8 mouse cellular contexts compared by ENCODE assay signal in genomic region chr5:77309924-77310772, GRCm38 (mm10). TPM values are rescaled to one million over a fixed set of nuclear protein-coding genes. Genes with fewer than 3 reads are reported as not detected.
DNase-seq lines count a peak whose midpoint lies in the region; ATAC-seq and TF ChIP-seq lines count a peak whose summit lies in the region.

Gene Noa1, minus strand, starts transcription at chr5:77310084.
Gene Polr2b, plus strand, starts transcription at chr5:77310147.

- H3K4me2 ChIP-seq in forebrain, postnatal 0 days (ENCODE audit: low read depth), result peak within 1 kb of the TSS; percentile 99
- H3K4me2 ChIP-seq in lung, embryonic 15.5 days, result peak within 1 kb of the TSS; percentile 91

- H3K79me2 ChIP-seq in MEL (ENCODE audit: control insufficient read depth, insufficient read depth, low read length, poor library complexity), result peaks cover 55% of the 10 kb centered on the region

- DNase-seq in MEL (ENCODE audit: low read depth, low spot score), result peak; percentile 99
- DNase-seq in cerebellum, adult 2 months, result peak; percentile 98 to 99
- DNase-seq in forebrain, postnatal 0 days, result peak; percentile 100
- peak; percentile 99 for DNase-seq in heart, postnatal 4 days
- peak; percentile 97 to 99 for DNase-seq in layer of hippocampus, adult 8-10 months (ENCODE audit: low spot score in 2 of 2)
- DNase-seq in ovary, adult 18-20 months (ENCODE audit: low spot score), result peak; percentile 96
- DNase-seq in thymus, postnatal 0 days (ENCODE audit: low spot score), result peak; percentile 97

- H3K36me3 ChIP-seq in MEL (ENCODE audit: control insufficient read depth in 1 of 2, insufficient read depth in 2 of 2, low read length in 2 of 2), result peaks cover 24 to 28% of the 10 kb centered on the region in 2 experiments
- peaks cover 33% of the 10 kb centered on the region for H3K36me3 ChIP-seq in forebrain, postnatal 0 days (ENCODE audit: insufficient read depth)
- H3K36me3 ChIP-seq in lung, embryonic 15.5 days, result peaks cover 32% of the 10 kb centered on the region

- 0 out of 4 replicates have a peak, but pooled peaks of 1 of the 2 experiments have one; percentile 29 for TF ChIP-seq EP300 in MEL (IDR thresholded peaks at IDR 0.05; ENCODE audit: low read depth in 1 of 2, low read length in 2 of 2)

- peak within 1 kb of the TSS; percentile 86 for H3K9ac ChIP-seq in MEL (ENCODE audit: control insufficient read depth, low read depth, low read length, poor library complexity, severe bottlenecking)
- H3K9ac ChIP-seq in forebrain, postnatal 0 days, result peak within 1 kb of the TSS; percentile 90
- peak within 1 kb of the TSS; percentile 73 for H3K9ac ChIP-seq in lung, embryonic 15.5 days

- peak within 1 kb of the TSS; percentile 82 for H3K27ac ChIP-seq in MEL (ENCODE audit: control insufficient read depth, low read depth, low read length)
- peak within 1 kb of the TSS; percentile 41 for H3K27ac ChIP-seq in cerebellum, adult 2 months (ENCODE audit: insufficient read depth, low read length)
- H3K27ac ChIP-seq in forebrain, postnatal 0 days (ENCODE audit: low read depth, low read length), result peak within 1 kb of the TSS; percentile 93
- H3K27ac ChIP-seq in lung, embryonic 15.5 days, result peak within 1 kb of the TSS; percentile 93

- TF ChIP-seq RAD21 in MEL (IDR thresholded peaks at IDR 0.05; ENCODE audit: low read depth, low read length), result no peak

- H3K9me3 ChIP-seq in MEL (replicated peaks; ENCODE audit: insufficient read depth, low read length), result no peaks in the 10 kb centered on the region
- no peaks in the 10 kb centered on the region for H3K9me3 ChIP-seq in forebrain, postnatal 0 days (ENCODE audit: low read length)
- no peaks in the 10 kb centered on the region for H3K9me3 ChIP-seq in lung, embryonic 15.5 days

- H3K4me3 ChIP-seq in MEL (ENCODE audit: control insufficient read depth in 1 of 2, insufficient read depth in 1 of 2, low read depth in 2 of 2, low read length in 2 of 2), result peak within 1 kb of the TSS; percentile 70 to 84
- peak within 1 kb of the TSS; percentile 74 for H3K4me3 ChIP-seq in cerebellum, adult 2 months (replicated peaks; ENCODE audit: insufficient read depth, low read depth, low read length)
- H3K4me3 ChIP-seq in forebrain, postnatal 0 days (ENCODE audit: low read depth, low read length), result peak within 1 kb of the TSS; percentile 81
- peak within 1 kb of the TSS; percentile 67 for H3K4me3 ChIP-seq in lung, embryonic 15.5 days

- no peaks in the 10 kb centered on the region for H3K27me3 ChIP-seq in MEL (ENCODE audit: control insufficient read depth in 1 of 2, insufficient read depth in 2 of 2, low read length in 2 of 2)
- H3K27me3 ChIP-seq in cerebellum, adult 2 months (ENCODE audit: control insufficient read depth, insufficient read depth, low read length), result no peaks in the 10 kb centered on the region
- H3K27me3 ChIP-seq in forebrain, postnatal 0 days (ENCODE audit: insufficient read depth, low read length), result no peaks in the 10 kb centered on the region
- no peaks in the 10 kb centered on the region for H3K27me3 ChIP-seq in lung, embryonic 15.5 days

- H3K4me1 ChIP-seq in MEL (ENCODE audit: control insufficient read depth in 1 of 2, insufficient read depth in 2 of 2, low read length in 2 of 2), result peaks cover 5 to 8% of the 10 kb centered on the region in 2 experiments
- H3K4me1 ChIP-seq in cerebellum, adult 2 months (ENCODE audit: control insufficient read depth, insufficient read depth, low read length), result peaks cover 3% of the 10 kb centered on the region; the same call in 1 of the 2 replicates
- peaks cover 23% of the 10 kb centered on the region for H3K4me1 ChIP-seq in forebrain, postnatal 0 days (ENCODE audit: insufficient read depth)
- H3K4me1 ChIP-seq in lung, embryonic 15.5 days, result peaks cover 26% of the 10 kb centered on the region

- TF ChIP-seq POLR2A in MEL (IDR thresholded peaks at IDR 0.05; ENCODE audit: control insufficient read depth in 1 of 2, insufficient read depth in 1 of 2, low read depth in 1 of 2, low read length in 2 of 2, poor library complexity in 1 of 2), result peak; percentile 99 to 100
- peak; percentile 92 for TF ChIP-seq POLR2A in cerebellum, adult 2 months (IDR thresholded peaks at IDR 0.05; ENCODE audit: borderline replicate concordance, insufficient read depth, low read length)

- no peak for TF ChIP-seq CTCF in MEL (IDR thresholded peaks at IDR 0.05 in 2 of 3, conservative IDR thresholded peaks at IDR 0.05 in 1 of 3; ENCODE audit: control insufficient read depth in 1 of 3, insufficient read depth in 1 of 3, low read depth in 2 of 3, low read length in 3 of 3, poor library complexity in 1 of 3, severe bottlenecking in 1 of 3)
- TF ChIP-seq CTCF in cerebellum, adult 2 months (IDR thresholded peaks at IDR 0.05; ENCODE audit: borderline replicate concordance, insufficient read depth, low read depth, low read length), result no peak
- TF ChIP-seq CTCF in forebrain, postnatal 0 days (IDR thresholded peaks at IDR 0.05; ENCODE audit: low read depth), result 0 out of 2 replicates have a peak, but pooled peaks have one; percentile 28

- ATAC-seq in forebrain, postnatal 0 days, result peak; percentile 96
- peak; percentile 94 for ATAC-seq in lung, embryonic 15.5 days (ENCODE audit: borderline replicate concordance, extremely low read depth, low FRiP score, low TSS enrichment)

- WGBS in cerebellum, adult 2 months, result under 1% methylated on average over 85 of the region's 85 CpGs
- under 1% methylated on average over 85 of the region's 85 CpGs for WGBS in forebrain, postnatal 0 days
- WGBS in lung, embryonic 15.5 days, result under 1% methylated on average over 84 of the region's 85 CpGs

TF ChIP-seq in MEL, 35 proteins besides CTCF, POLR2A, EP300 and RAD21 (continues in another document):
- TF ChIP-seq MAX (IDR thresholded peaks at IDR 0.05; ENCODE audit: low read length) (peak; percentile 94), CHD2 (IDR thresholded peaks at IDR 0.05; ENCODE audit: low read length) (peak; percentile 98), NELFE (IDR thresholded peaks at IDR 0.05; ENCODE audit: low read depth, low read length) (peak; percentile 99), ETS1 (IDR thresholded peaks at IDR 0.05; ENCODE audit: low read depth, low read length) (0 out of 2 replicates have a peak, but pooled peaks have one; percentile 36), MXI1 (IDR thresholded peaks at IDR 0.05; ENCODE audit: low read depth, low read length) (peak; percentile 98), MAZ (IDR thresholded peaks at IDR 0.05; ENCODE audit: low read depth, low read length) (peak; percentile 12; the same call in 1 of the 2 replicates), TCF12 (IDR thresholded peaks at IDR 0.05; ENCODE audit: low read depth, low read length) (peak; percentile 73), NRF1 (IDR thresholded peaks at IDR 0.05; ENCODE audit: insufficient read depth, low read depth, low read length, poor library complexity, severe bottlenecking) (peak; percentile 82), ELF1 (IDR thresholded peaks at IDR 0.05; ENCODE audit: low read depth, low read length) (peak; percentile 70), MEF2A (IDR thresholded peaks at IDR 0.05; ENCODE audit: extremely low read depth, insufficient replicate concordance, low read depth, low read length, poor library complexity, severe bottlenecking) (peak; percentile 36; the same call in 1 of the 2 replicates), HCFC1 (IDR thresholded peaks at IDR 0.05; ENCODE audit: low read depth, low read length) (peak; percentile 88), USF2 (IDR thresholded peaks at IDR 0.05; ENCODE audit: borderline replicate concordance in 1 of 2, insufficient read depth in 1 of 2, low read depth in 1 of 2, low read length in 2 of 2) (no peak), TAL1 (IDR thresholded peaks at IDR 0.05; ENCODE audit: low read length) (no peak), MAFK (IDR thresholded peaks at IDR 0.05; ENCODE audit: borderline replicate concordance, low read depth, low read length) (no peak), POLR2AphosphoS2 (IDR thresholded peaks at IDR 0.05; ENCODE audit: low read length) (peak; percentile 95), SIN3A (IDR thresholded peaks at IDR 0.05; ENCODE audit: low read length) (peak; percentile 92), POLR2AphosphoS5 (IDR thresholded peaks at IDR 0.05; ENCODE audit: borderline replicate concordance, low read depth, low read length) (no peak), GABPA (IDR thresholded peaks at IDR 0.05; ENCODE audit: low read depth, low read length) (no peak), USF1 (IDR thresholded peaks at IDR 0.05; ENCODE audit: low read depth, low read length) (peak; percentile 28; the same call in 1 of the 2 replicates), KAT2A (conservative IDR thresholded peaks at IDR 0.05; ENCODE audit: low read depth, low read length) (peak; percentile 66), ZMIZ1 (IDR thresholded peaks at IDR 0.05; ENCODE audit: low read depth, low read length) (peak; percentile 97), TBP (IDR thresholded peaks at IDR 0.05; ENCODE audit: low read depth, low read length) (peak; percentile 92), MYB (IDR thresholded peaks at IDR 0.05; ENCODE audit: low read depth, low read length) (no peak)

RNA-seq across cellular contexts. Expression of gene Noa1, which starts in this region (rescaled TPM):
- 42.4 and 52.4 TPM in 2 replicates for total RNA-seq in MEL (2012; rRNA removed)
- 100 to 1,000 TPM in 1 of 2 experiments, 10 to 100 TPM in 1; 96.2 to 265 TPM for polyA plus RNA-seq in MEL (2012; ENCODE audit: insufficient read depth in 1 of 2, insufficient read length in 2 of 2, low read depth in 1 of 2, low replicate concordance in 2 of 2, missing spikeins in 1 of 2)
- 24.8 and 25.2 TPM in 2 replicates for polyA plus RNA-seq in cerebellum, adult 2 months (2012; rRNA removed)
- total RNA-seq in forebrain, postnatal 0 days (2014; rRNA removed), result 16.2 and 18.6 TPM in 2 replicates
- 32.5 and 36.6 TPM in 2 replicates for polyA plus RNA-seq in forebrain, postnatal 0 days (2015; fragmentation: Nextera tagmentation; extraction: Ambion mirVana)
- 10 to 100 TPM; 14.3 to 14.7 TPM for total RNA-seq in heart, postnatal 4 days (2021)
- 10 to 100 TPM; 21.8 to 30.1 (median 23.7) TPM for total RNA-seq in layer of hippocampus, adult 8-10 months (2022)
- polyA plus RNA-seq in lung, embryonic 15.5 days (2015; fragmentation: Nextera tagmentation; extraction: Ambion mirVana), result 28.4 and 29.4 TPM in 2 replicates
- polyA plus RNA-seq in thymus, postnatal 0 days (2015; fragmentation: Nextera tagmentation; extraction: Ambion mirVana), result 35.9 and 36.2 TPM in 2 replicates

RNA-seq across cellular contexts. Expression of gene Polr2b, which starts in this region (rescaled TPM):
- total RNA-seq in MEL (2012; rRNA removed), result 178 and 213 TPM in 2 replicates
- polyA plus RNA-seq in MEL (2012; ENCODE audit: insufficient read depth in 1 of 2, insufficient read length in 2 of 2, low read depth in 1 of 2, low replicate concordance in 2 of 2, missing spikeins in 1 of 2), result 10 to 100 TPM; 58.3 to 91.4 TPM
- 46.4 and 49.7 TPM in 2 replicates for polyA plus RNA-seq in cerebellum, adult 2 months (2012; rRNA removed)
- 76.2 and 97.5 TPM in 2 replicates for total RNA-seq in forebrain, postnatal 0 days (2014; rRNA removed)
- polyA plus RNA-seq in forebrain, postnatal 0 days (2015; fragmentation: Nextera tagmentation; extraction: Ambion mirVana), result 50.7 and 53.2 TPM in 2 replicates
- 10 to 100 TPM; 35.3 to 37.2 TPM for total RNA-seq in heart, postnatal 4 days (2021)
- total RNA-seq in layer of hippocampus, adult 8-10 months (2022), result 10 to 100 TPM; 45.8 to 49.4 (median 47.3) TPM
- polyA plus RNA-seq in lung, embryonic 15.5 days (2015; fragmentation: Nextera tagmentation; extraction: Ambion mirVana), result 64.0 and 65.1 TPM in 2 replicates
- polyA plus RNA-seq in thymus, postnatal 0 days (2015; fragmentation: Nextera tagmentation; extraction: Ambion mirVana), result 56.5 and 56.9 TPM in 2 replicates

Comparison
In these comparisons a context has a peak if more than half of its experiments do, and no peak if none do; other contexts are left out.
1. Peak in every context shown above with its lines: DNase-seq, ATAC-seq, H3K4me3 ChIP-seq and H3K27ac ChIP-seq.
2. H3K27ac ChIP-seq: peak in every context shown above with its lines; median percentile 93 in forebrain, postnatal 0 days; 93 in lung, embryonic 15.5 days; 82 in MEL; 41 in cerebellum, adult 2 months.